Mouse (Mus musculus): ENCODE measurements around the gene Samhd1. TPM values are rescaled to one million over a fixed set of nuclear protein-coding genes. Genes with fewer than 3 reads are reported as not detected.
A peak's percentile ranks its signal among the peaks of the same experiment; 100 is the strongest.
"Not testable (repeated sequence)": the region's sequence is repeated elsewhere in the genome, so short reads cannot be mapped to it uniquely, and the experiment has no call there.

Gene Samhd1
- polyA plus RNA-seq, 1 experiment from 2014 or later, result 22.0 TPM

GRCm38 (mm10) chr2:157165312-157166224 is 30.5 kb upstream of the Samhd1 start:
- H3K36me3 ChIP-seq (ENCODE audit: control insufficient read depth, insufficient read depth, low read length); H3K9me3 ChIP-seq (ENCODE audit: control insufficient read depth, low read length); ATAC-seq; H3K9ac ChIP-seq (ENCODE audit: low read depth, low read length); H3K4me3 ChIP-seq (ENCODE audit: low read length); H3K4me1 ChIP-seq (ENCODE audit: control insufficient read depth, insufficient read depth, low read length); H3K27ac ChIP-seq (ENCODE audit: low read length); H3K27me3 ChIP-seq (replicated peaks; ENCODE audit: control insufficient read depth, insufficient read depth, low read length); H3K4me2 ChIP-seq (ENCODE audit: low read depth, low read length): not testable (repeated sequence)

GRCm38 (mm10) chr2:157164101-157164500 is 29.0 kb upstream of the Samhd1 start:
- H3K36me3 ChIP-seq (ENCODE audit: control insufficient read depth, insufficient read depth, low read length), result peaks cover 2% of the 10 kb centered on the region
- no peak overlapping the region for H3K4me2 ChIP-seq (ENCODE audit: low read depth, low read length)
- no peaks in the 10 kb centered on the region for H3K9me3 ChIP-seq (ENCODE audit: control insufficient read depth, low read length)
- 94% methylated on average over 2 of the region's 2 CpGs for WGBS
- H3K9ac ChIP-seq (ENCODE audit: low read depth, low read length), result no peak overlapping the region
- no peaks in the 10 kb centered on the region for H3K4me1 ChIP-seq (ENCODE audit: control insufficient read depth, insufficient read depth, low read length)
- no peak overlapping the region for H3K27ac ChIP-seq (ENCODE audit: low read length)
- ATAC-seq, result no peak
- H3K27me3 ChIP-seq (replicated peaks; ENCODE audit: control insufficient read depth, insufficient read depth, low read length), result no peaks in the 10 kb centered on the region
- no peak overlapping the region for H3K4me3 ChIP-seq (ENCODE audit: low read length)

- no peaks in the 10 kb centered on the region for H3K9me3 ChIP-seq (ENCODE audit: control insufficient read depth, low read length)
- H3K27me3 ChIP-seq (replicated peaks; ENCODE audit: control insufficient read depth, insufficient read depth, low read length), result no peaks in the 10 kb centered on the region
- no peak overlapping the region for H3K4me2 ChIP-seq (ENCODE audit: low read depth, low read length)
- no peaks in the 10 kb centered on the region for H3K4me1 ChIP-seq (ENCODE audit: control insufficient read depth, insufficient read depth, low read length)
- no peak overlapping the region for H3K4me3 ChIP-seq (ENCODE audit: low read length)
- peaks cover 12% of the 10 kb centered on the region for H3K36me3 ChIP-seq (ENCODE audit: control insufficient read depth, insufficient read depth, low read length)
- ATAC-seq, result no peak
- no peak overlapping the region for H3K9ac ChIP-seq (ENCODE audit: low read depth, low read length)
- 94% methylated on average over 1 of the region's 1 CpGs for WGBS
- no peak overlapping the region for H3K27ac ChIP-seq (ENCODE audit: low read length)
These were observed 21.0 kb upstream of the Samhd1 start for GRCm38 (mm10) chr2:157156079-157156478.

DNA sequence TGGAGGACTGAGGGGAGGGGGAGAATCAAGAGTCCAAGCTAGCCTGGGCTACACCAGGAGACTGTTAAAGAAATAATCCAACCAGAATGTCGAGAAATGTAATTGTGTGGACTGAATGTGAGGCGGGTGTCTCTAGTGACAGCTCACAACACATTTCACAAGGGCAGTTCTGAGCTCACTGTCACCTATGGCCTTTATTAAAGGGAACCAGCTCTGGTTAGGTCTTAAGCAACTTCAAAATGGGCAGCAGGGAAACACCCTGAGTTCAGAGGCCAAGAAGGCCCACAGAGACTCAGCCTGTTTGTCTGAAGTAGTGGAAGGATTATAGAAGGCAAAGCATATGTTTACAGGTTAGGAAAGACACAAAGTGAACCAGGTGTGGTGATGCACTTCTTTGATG is 18.2 kb upstream of the Samhd1 start:
- peaks cover 10% of the 10 kb centered on the region for H3K36me3 ChIP-seq (ENCODE audit: control insufficient read depth, insufficient read depth, low read length)
- no peaks in the 10 kb centered on the region for H3K27me3 ChIP-seq (replicated peaks; ENCODE audit: control insufficient read depth, insufficient read depth, low read length)
- H3K9ac ChIP-seq (ENCODE audit: low read depth, low read length), result no peak overlapping the region
- ATAC-seq, result no peak
- H3K4me1 ChIP-seq (ENCODE audit: control insufficient read depth, insufficient read depth, low read length), result no peaks in the 10 kb centered on the region
- H3K4me3 ChIP-seq (ENCODE audit: low read length), result no peak overlapping the region
- WGBS, result 89% methylated on average over 2 of the region's 2 CpGs
- H3K27ac ChIP-seq (ENCODE audit: low read length), result no peak overlapping the region
- no peak overlapping the region for H3K4me2 ChIP-seq (ENCODE audit: low read depth, low read length)
- no peaks in the 10 kb centered on the region for H3K9me3 ChIP-seq (ENCODE audit: control insufficient read depth, low read length)

DNA sequence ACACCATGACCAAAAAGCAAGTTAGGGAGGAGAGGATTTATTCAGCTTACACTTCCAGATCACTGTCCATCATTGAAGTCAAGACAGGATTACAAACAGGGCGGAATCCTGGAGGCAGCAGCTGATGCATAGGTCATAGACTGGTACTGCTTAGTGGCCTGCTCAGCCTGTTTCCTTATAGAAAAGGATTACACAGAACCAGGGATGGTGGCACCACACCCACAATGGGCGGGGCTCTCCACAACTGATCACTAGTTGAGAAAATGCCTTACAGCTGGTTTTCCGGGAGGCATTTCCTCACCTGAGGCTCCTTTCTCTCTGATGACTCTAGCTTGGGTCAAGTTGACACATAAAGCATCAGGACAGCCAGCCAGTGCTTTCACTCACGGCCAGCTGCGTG is 13.4 kb upstream of the Samhd1 start:
- Histone ChIP-seq H3K36me3 (ENCODE audit: control insufficient read depth, insufficient read depth, low read length) (peaks cover 9% of the 10 kb centered on the region), H3K9me3 (ENCODE audit: control insufficient read depth, low read length) (no peaks in the 10 kb centered on the region), H3K27ac (ENCODE audit: low read length) (no peak overlapping the region), H3K4me1 (ENCODE audit: control insufficient read depth, insufficient read depth, low read length) (peaks cover 5% of the 10 kb centered on the region; the same call in 1 of the 2 replicates), H3K4me3 (ENCODE audit: low read length) (no peak overlapping the region), H3K4me2 (ENCODE audit: low read depth, low read length) (no peak overlapping the region), H3K9ac (ENCODE audit: low read depth, low read length) (no peak overlapping the region), H3K27me3 (replicated peaks; ENCODE audit: control insufficient read depth, insufficient read depth, low read length) (no peaks in the 10 kb centered on the region)
- 92% methylated on average over 5 of the region's 5 CpGs for WGBS
- no peak for ATAC-seq

DNA sequence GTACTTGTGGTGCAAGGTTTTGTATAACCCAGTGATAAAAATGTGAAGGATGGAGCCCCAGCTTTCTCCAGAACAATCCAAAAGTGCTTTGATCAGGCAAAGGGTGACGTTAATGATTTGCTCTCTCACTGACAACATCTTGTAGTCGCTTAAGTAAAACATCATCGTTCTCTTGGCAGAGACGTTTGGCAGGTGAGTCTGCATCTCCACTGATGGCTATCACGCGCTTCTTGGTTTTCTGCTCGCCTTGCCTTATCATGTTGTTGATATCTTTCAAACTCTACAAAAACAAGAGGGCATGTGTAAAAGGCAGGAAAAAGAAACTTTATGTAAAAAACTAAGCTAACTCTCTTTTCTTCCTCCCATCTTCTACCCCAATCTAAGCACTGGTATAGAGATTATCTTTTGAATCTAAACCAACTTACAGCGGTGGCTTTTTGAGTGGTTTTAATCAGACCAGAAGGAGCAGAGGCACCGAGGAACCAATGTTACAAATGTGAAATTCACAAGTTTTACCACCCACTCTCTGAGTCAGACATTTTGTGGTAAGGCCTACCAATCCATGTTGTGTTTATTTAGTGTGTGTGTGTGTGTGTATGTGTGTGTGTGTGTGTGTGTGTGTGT is 12.4 kb upstream of the Samhd1 start:
- Histone ChIP-seq H3K36me3 (ENCODE audit: control insufficient read depth, insufficient read depth, low read length) (peaks cover 9% of the 10 kb centered on the region), H3K27ac (ENCODE audit: low read length) (no peak overlapping the region), H3K4me1 (ENCODE audit: control insufficient read depth, insufficient read depth, low read length) (peaks cover 5% of the 10 kb centered on the region; the same call in 1 of the 2 replicates), H3K9ac (ENCODE audit: low read depth, low read length) (no peak overlapping the region), H3K4me2 (ENCODE audit: low read depth, low read length) (no peak overlapping the region), H3K27me3 (replicated peaks; ENCODE audit: control insufficient read depth, insufficient read depth, low read length) (no peaks in the 10 kb centered on the region), H3K4me3 (ENCODE audit: low read length) (no peak overlapping the region), H3K9me3 (ENCODE audit: control insufficient read depth, low read length) (no peaks in the 10 kb centered on the region)
- ATAC-seq, result no peak
- 80% methylated on average over 9 of the region's 9 CpGs for WGBS

- Histone ChIP-seq H3K9ac (ENCODE audit: low read depth, low read length) (no peak overlapping the region), H3K4me2 (ENCODE audit: low read depth, low read length) (no peak overlapping the region), H3K27me3 (replicated peaks; ENCODE audit: control insufficient read depth, insufficient read depth, low read length) (no peaks in the 10 kb centered on the region), H3K9me3 (ENCODE audit: control insufficient read depth, low read length) (no peaks in the 10 kb centered on the region), H3K36me3 (ENCODE audit: control insufficient read depth, insufficient read depth, low read length) (peaks cover 6% of the 10 kb centered on the region), H3K4me3 (ENCODE audit: low read length) (no peak overlapping the region), H3K4me1 (ENCODE audit: control insufficient read depth, insufficient read depth, low read length) (peaks cover 5% of the 10 kb centered on the region; the same call in 1 of the 2 replicates), H3K27ac (ENCODE audit: low read length) (no peak overlapping the region)
- ATAC-seq, result peak; percentile 60
- 50% methylated on average over 1 of the region's 1 CpGs for WGBS
These were observed 10.1 kb upstream of the Samhd1 start for GRCm38 (mm10) chr2:157145173-157145572.

DNA sequence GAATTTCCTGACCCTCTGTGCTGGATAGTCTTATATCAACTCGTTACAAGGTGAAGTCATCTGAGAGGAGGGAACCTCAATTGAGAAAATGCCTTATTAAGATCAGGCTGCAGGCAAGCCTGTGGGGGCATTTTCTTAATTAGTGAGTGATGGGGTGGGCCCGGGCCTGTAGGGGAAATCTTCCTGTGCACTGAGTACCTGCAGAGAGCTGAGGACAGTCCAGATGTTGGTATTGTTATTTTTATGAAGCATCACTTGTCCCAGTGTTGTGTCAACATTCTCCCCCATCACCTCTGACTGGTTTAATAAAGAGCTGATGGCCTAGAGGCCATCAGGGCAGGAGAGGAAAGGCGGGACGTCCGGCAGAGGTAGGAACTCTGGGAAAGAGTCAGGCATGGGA is 9.1 kb upstream of the Samhd1 start:
- no peak for ATAC-seq
- H3K4me1 ChIP-seq (ENCODE audit: control insufficient read depth, insufficient read depth, low read length), result peaks cover 5% of the 10 kb centered on the region; the same call in 1 of the 2 replicates
- H3K9me3 ChIP-seq (ENCODE audit: control insufficient read depth, low read length), result no peaks in the 10 kb centered on the region
- peaks cover 3% of the 10 kb centered on the region; the same call in 1 of the 2 replicates for H3K36me3 ChIP-seq (ENCODE audit: control insufficient read depth, insufficient read depth, low read length)
- no peak overlapping the region for H3K4me3 ChIP-seq (ENCODE audit: low read length)
- no peak overlapping the region for H3K27ac ChIP-seq (ENCODE audit: low read length)
- 80% methylated on average over 5 of the region's 5 CpGs for WGBS
- no peak overlapping the region for H3K4me2 ChIP-seq (ENCODE audit: low read depth, low read length)
- H3K27me3 ChIP-seq (replicated peaks; ENCODE audit: control insufficient read depth, insufficient read depth, low read length), result no peaks in the 10 kb centered on the region
- no peak overlapping the region for H3K9ac ChIP-seq (ENCODE audit: low read depth, low read length)

GRCm38 (mm10) chr2:157141962-157142361 is 6.9 kb upstream of the Samhd1 start:
- Histone ChIP-seq H3K27ac (ENCODE audit: low read length) (no peak overlapping the region), H3K9ac (ENCODE audit: low read depth, low read length) (no peak overlapping the region), H3K4me1 (ENCODE audit: control insufficient read depth, insufficient read depth, low read length) (peaks cover 5% of the 10 kb centered on the region; the same call in 1 of the 2 replicates), H3K9me3 (ENCODE audit: control insufficient read depth, low read length) (no peaks in the 10 kb centered on the region), H3K4me2 (ENCODE audit: low read depth, low read length) (no peak overlapping the region), H3K36me3 (ENCODE audit: control insufficient read depth, insufficient read depth, low read length) (no peaks in the 10 kb centered on the region), H3K4me3 (ENCODE audit: low read length) (no peak overlapping the region), H3K27me3 (replicated peaks; ENCODE audit: control insufficient read depth, insufficient read depth, low read length) (no peaks in the 10 kb centered on the region)
- WGBS, result 79% methylated on average over 4 of the region's 4 CpGs
- ATAC-seq, result no peak

All from intestine, embryonic 16.5 days (tissue).